Mouse (Mus musculus) midbrain, postnatal 0 days (tissue): ENCODE measurements at regions not wholly inside any gene's neighbourhood (a gene's known extent, or its start where the extent isn't known, plus 50 kb on each side); places are given as distances from the start of the nearest gene placed in this dataset.

ENCODE experiments used
- ATAC-seq: fragments of 200-750 bp; cut with Nextera tagmentation; 2 replicates; pipeline ENCODE4 v1.8.0; 2017; ENCODE audit warnings: moderate number of reproducible peaks, mild to moderate bottlenecking, moderate TSS enrichment, moderate library complexity; ENCODE audit not compliant: low FRiP score
- DNase-seq: peaks from one replicate; pipeline ENCODE4 v3.0.0-alpha.2; 2015; ENCODE audit warnings: low spot score
- H3K27ac ChIP-seq: fragments of 300-500 bp; sonication (generic); 2 replicates; pipeline ENCODE4 v1.5.1; 2014; ENCODE audit warnings: low read depth, mild to moderate bottlenecking, low read length, mixed read lengths
- H3K27me3 ChIP-seq: fragments of 300-500 bp; sonication (generic); 2 replicates; pipeline ENCODE4 v1.6.1; 2014; ENCODE audit warnings: low read length, control low read depth, mixed read lengths; ENCODE audit not compliant: insufficient read depth
- H3K36me3 ChIP-seq: fragments of 300-500 bp; sonication (generic); 2 replicates; pipeline ENCODE4 v1.6.1; 2014; ENCODE audit warnings: low read length, control low read depth, mixed read lengths; ENCODE audit not compliant: insufficient read depth
- H3K4me1 ChIP-seq: fragments of 300-500 bp; sonication (generic); 2 replicates; pipeline ENCODE4 v1.6.1; 2014; ENCODE audit warnings: mild to moderate bottlenecking, control low read depth, antibody characterized with exemption, low read length, mixed read lengths; ENCODE audit not compliant: insufficient read depth
- H3K4me2 ChIP-seq: fragments of 300-500 bp; sonication (generic); 2 replicates; pipeline ENCODE4 v1.6.1; 2014; ENCODE audit warnings: low read depth, mild to moderate bottlenecking, low read length, mixed read lengths; ENCODE audit not compliant: poor library complexity, severe bottlenecking
- H3K4me3 ChIP-seq: fragments of 300-500 bp; sonication (generic); 2 replicates; pipeline ENCODE4 v1.5.1; 2014; ENCODE audit warnings: low read depth, mild to moderate bottlenecking, low read length, moderate library complexity
- H3K9ac ChIP-seq: fragments of 300-500 bp; sonication (generic); replicated peaks from 2 replicates; pipeline ENCODE4 v1.6.1; 2014; ENCODE audit warnings: mild to moderate bottlenecking, low read length, moderate library complexity, mixed read lengths; ENCODE audit not compliant: poor library complexity, severe bottlenecking
- H3K9me3 ChIP-seq: fragments of 300-500 bp; sonication (generic); 2 replicates; pipeline ENCODE4 v1.6.1; 2016; ENCODE audit warnings: low read length, control low read depth
- CTCF ChIP-seq: IDR thresholded peaks from 2 replicates; pipeline ENCODE4 v1.5.1; 2016; ENCODE audit warnings: antibody characterized with exemption, mild to moderate bottlenecking
- WGBS: fragments of 180-500 bp; shearing (Covaris S2); extraction: QIAGEN DNeasy Blood & Tissue Kit; methylation state at CpG from one replicate; pipeline ENCODE4 v1.1.7; 2014; 5-methylcytosine and 5-hydroxymethylcytosine counted together

- TF ChIP-seq CTCF, result no peak
- no peak overlapping the region for H3K4me3 ChIP-seq
- H3K36me3 ChIP-seq, result no peaks in the 10 kb centered on the region
- DNase-seq (no peak), ATAC-seq (no peak)
- no peak overlapping the region for H3K27ac ChIP-seq
- H3K4me2 ChIP-seq, result no peak overlapping the region
- no peak overlapping the region for H3K9ac ChIP-seq
- 84% methylated on average over 5 of the region's 5 CpGs for WGBS
- no peaks in the 10 kb centered on the region for H3K9me3 ChIP-seq
- H3K27me3 ChIP-seq, result no peaks in the 10 kb centered on the region
- H3K4me1 ChIP-seq, result no peaks in the 10 kb centered on the region
Observed at GRCm38 (mm10) chr2:167845370-167845769, 86.5 kb upstream of the Ptpn1 start.

DNA sequence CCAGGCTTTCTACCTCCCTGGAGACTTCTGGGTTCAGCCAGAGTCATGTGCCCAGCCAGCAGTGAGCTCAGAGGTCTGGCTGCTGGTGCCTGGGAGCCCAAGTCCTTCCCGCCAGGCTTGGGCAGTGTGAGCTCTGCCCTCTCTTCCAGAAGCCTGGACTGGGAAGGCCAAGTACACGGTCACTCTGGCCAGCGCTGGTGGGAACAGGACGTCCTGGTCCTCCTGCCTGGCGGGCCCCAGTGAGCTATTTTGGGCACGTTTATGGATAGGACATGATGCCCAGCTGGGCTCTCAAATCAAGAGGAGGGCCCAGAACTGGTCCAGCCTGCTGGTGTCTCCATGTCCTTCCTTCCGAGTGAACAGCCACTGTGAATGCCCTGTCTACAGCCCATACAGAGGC lies 87.3 kb upstream of the Ptpn1 start:
- ATAC-seq, result no peak
- 82% methylated on average over 7 of the region's 7 CpGs for WGBS

DNA sequence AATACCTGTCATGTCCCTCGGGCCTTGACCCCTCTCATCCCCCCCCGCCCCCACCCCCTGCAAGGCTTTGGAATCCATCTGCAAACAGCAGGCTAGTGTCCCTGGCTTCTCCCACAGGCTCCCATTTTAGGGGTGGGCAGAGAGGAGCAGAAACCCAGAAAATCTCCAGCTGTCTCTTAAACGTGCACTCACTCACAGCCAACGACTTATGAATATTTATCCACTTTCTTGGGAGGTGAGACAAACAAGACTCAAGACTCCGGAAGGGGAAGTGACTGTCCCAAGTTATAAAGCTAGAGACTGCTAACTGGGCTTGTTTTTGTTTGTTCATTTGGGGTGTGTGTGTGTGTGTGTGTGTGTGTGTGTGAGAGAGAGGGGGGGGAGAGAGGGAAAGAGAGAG lies 87.9 kb upstream of the Ptpn1 start:
- no peak overlapping the region for H3K4me2 ChIP-seq
- no peaks in the 10 kb centered on the region for H3K36me3 ChIP-seq
- H3K4me3 ChIP-seq, result no peak overlapping the region
- no peak for TF ChIP-seq CTCF
- WGBS, result 58% methylated on average over 5 of the region's 5 CpGs
- no peaks in the 10 kb centered on the region for H3K27me3 ChIP-seq
- ATAC-seq (no peak), DNase-seq (no peak)
- no peak overlapping the region for H3K9ac ChIP-seq
- no peaks in the 10 kb centered on the region for H3K4me1 ChIP-seq
- H3K9me3 ChIP-seq, result no peaks in the 10 kb centered on the region
- no peak overlapping the region for H3K27ac ChIP-seq

More for the DNA sequence above, 87.3 kb upstream of the Ptpn1 start:
- no peaks in the 10 kb centered on the region for H3K36me3 ChIP-seq
- TF ChIP-seq CTCF, result no peak
- H3K9me3 ChIP-seq, result no peaks in the 10 kb centered on the region
- H3K9ac ChIP-seq, result no peak overlapping the region
- H3K27me3 ChIP-seq, result no peaks in the 10 kb centered on the region
- no peak overlapping the region for H3K27ac ChIP-seq
- no peak overlapping the region for H3K4me2 ChIP-seq
- no peaks in the 10 kb centered on the region for H3K4me1 ChIP-seq
- H3K4me3 ChIP-seq, result no peak overlapping the region
- no peak for DNase-seq

GRCm38 (mm10) chr2:167842993-167843392 lies 88.9 kb upstream of the Ptpn1 start:
- Histone ChIP-seq H3K4me3 (no peak overlapping the region), H3K36me3 (no peaks in the 10 kb centered on the region), H3K4me1 (no peaks in the 10 kb centered on the region), H3K27ac (no peak overlapping the region), H3K9me3 (no peaks in the 10 kb centered on the region), H3K9ac (no peak overlapping the region), H3K27me3 (no peaks in the 10 kb centered on the region), H3K4me2 (no peak overlapping the region)
- DNase-seq, result no peak
- WGBS, result 93% methylated on average over 2 of the region's 2 CpGs
- no peak for ATAC-seq
- TF ChIP-seq CTCF, result no peak

DNA sequence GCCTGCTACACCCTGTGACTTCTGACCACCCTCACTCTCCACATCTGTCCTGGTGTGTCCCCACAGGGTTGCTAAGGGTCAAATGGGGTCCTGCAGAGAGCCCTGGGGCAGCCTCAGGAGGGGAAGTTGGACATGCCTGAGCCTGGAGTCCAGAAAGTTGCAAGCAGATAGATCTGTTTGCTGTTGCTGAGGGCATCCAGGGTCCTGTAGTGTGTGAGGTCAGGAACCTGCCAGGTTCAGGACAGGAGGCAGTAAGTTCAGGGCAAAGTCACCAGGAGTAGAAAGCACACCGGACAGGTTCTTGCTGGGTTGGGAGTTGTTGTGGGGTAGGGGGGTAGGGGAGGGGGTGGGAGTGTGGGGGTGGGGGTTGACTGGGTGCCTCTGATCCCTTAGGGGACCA lies 89.4 kb upstream of the Ptpn1 start:
- Histone ChIP-seq H3K4me2 (no peak overlapping the region), H3K4me1 (no peaks in the 10 kb centered on the region), H3K27me3 (no peaks in the 10 kb centered on the region), H3K4me3 (no peak overlapping the region), H3K27ac (no peak overlapping the region), H3K9ac (no peak overlapping the region), H3K9me3 (no peaks in the 10 kb centered on the region), H3K36me3 (no peaks in the 10 kb centered on the region)
- DNase-seq (no peak), ATAC-seq (no peak)
- TF ChIP-seq CTCF, result no peak
- 88% methylated on average over 1 of the region's 1 CpGs for WGBS

DNA sequence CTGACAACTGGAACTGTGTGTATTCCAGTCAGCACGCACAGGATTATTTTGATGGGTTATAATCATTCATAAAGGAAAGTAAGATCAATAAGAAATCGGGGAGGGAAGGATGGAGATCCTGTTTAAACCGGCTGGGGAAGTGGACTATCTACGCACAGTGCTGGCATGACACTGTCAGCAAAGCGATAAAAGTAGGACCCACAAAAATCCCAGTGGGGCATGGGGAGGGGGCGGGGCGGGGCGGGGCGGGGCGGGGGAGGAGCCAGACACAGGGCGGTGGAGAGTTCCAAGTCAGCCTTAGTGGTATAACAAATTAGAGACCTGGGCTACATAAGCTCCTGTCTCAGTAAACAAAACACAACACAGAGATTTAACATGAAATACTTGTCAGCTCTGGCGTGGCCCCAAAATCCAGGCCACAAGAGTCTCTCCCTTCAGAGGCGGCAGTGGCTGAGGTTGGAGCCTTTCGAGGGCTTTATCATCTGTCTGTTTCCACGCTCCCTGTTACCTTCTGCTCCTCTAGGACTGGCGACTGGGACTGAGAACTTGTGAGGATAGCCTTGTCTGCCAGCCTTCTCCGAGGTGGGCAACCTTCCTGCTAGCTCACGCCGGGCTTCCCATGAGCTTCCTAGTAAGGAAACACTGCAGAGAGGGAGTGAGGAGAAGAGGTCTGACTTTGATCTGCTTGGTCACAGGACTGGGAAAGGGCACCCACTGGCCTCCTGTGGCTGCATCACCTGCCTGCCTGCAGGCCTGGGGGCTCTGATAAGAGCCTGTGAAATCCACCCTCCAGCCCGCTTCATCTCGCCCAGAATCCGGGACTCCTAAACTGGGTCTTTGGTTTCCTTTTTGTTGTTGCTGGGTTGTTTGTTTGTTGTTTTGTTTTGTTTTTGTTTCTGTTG lies 90.3 kb upstream of the Ptpn1 start:
- 39% methylated on average over 22 of the region's 22 CpGs for WGBS
- ATAC-seq, result no peak
- no peaks in the 10 kb centered on the region for H3K27me3 ChIP-seq

More for the DNA sequence above, 90.3 kb upstream of the Ptpn1 start:
- no peaks in the 10 kb centered on the region for H3K36me3 ChIP-seq
- H3K4me2 ChIP-seq, result no peak overlapping the region
- no peak for TF ChIP-seq CTCF
- H3K4me3 ChIP-seq, result no peak overlapping the region
- H3K9me3 ChIP-seq, result no peaks in the 10 kb centered on the region
- no peak overlapping the region for H3K27ac ChIP-seq
- no peak overlapping the region for H3K9ac ChIP-seq
- H3K4me1 ChIP-seq, result no peaks in the 10 kb centered on the region
- DNase-seq, result no peak
